Mouse (Mus musculus): Measurements from ENCODE around the gene Fus.
A peak's percentile ranks its signal among the peaks of the same experiment; 100 is the strongest.

Fus gene

GRCm38 (mm10) chr7:127944614-127945013 is 22.6 kb upstream of the Fus start:
- no peak for DNase-seq (ENCODE audit: low read depth, low spot score)

DNA sequence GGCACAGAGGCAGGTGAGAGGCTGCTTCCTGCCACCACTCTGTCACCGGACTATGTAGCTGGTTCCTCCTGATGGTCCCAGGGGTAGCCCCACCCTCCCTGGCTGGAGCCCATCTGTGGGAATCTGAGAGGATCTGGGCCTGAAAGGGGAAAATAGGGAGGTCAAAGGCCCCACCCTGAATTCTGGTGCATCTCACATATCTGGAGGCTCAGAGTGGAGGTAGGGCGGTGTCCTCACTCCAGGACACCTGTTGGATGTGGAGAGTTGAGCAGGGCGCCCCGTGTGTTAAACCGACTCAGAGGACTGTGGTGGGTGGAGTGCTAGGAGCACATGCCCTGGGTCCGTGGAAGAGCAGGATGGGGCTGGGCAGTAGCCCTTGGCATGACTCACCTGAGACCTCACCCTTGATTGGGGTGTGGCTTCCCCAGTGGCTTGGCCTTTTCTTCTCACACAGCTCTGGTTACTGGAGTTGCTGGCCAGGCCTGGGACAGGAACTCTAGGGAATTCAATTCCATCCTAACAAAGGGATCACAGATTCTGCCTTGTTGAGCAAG is 20.7 kb upstream of the Fus start, which contains the start of gene Prss36:
Gene Prss36, minus strand, starts transcription at position 256 of the 554 bp plus-strand sequence.
- DNase-seq (ENCODE audit: low read depth, low spot score) = no peak

DNA sequence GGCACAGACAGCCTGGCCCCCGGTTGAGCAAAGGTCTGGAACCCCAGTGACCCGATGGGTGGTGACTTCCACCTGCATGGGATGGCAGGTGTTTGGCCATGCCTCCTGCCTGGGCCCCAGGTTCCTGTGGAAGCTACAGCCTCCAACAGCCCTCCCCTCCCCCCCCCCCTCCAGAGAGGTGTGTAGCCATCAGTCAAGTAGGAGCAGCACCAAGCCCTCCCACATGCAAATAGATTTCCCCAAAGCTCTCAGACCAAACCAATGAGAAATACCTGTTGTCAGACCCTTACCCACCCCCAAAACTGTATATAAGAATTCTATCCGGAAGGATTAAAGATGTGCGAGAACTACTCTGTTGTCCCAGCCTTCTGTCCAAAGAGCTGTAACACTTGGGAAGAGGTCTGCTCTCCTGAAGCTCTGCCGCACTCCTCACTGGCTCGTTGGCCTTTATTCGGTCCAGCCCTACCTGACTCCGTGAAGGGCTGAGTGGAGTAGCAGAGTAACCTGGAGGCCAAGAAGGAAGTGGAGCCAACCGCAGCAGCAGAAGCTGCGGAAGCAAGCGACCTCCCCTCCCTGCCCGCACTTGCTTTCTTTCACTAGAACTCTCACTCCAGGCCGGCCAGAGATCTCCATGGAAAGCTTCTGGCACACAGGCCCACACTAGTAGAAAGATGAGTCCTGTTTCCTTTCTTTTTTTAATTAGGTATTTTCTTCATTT is 14.2 kb upstream of the Fus start:
- no peak for DNase-seq (ENCODE audit: low read depth, low spot score)

DNA sequence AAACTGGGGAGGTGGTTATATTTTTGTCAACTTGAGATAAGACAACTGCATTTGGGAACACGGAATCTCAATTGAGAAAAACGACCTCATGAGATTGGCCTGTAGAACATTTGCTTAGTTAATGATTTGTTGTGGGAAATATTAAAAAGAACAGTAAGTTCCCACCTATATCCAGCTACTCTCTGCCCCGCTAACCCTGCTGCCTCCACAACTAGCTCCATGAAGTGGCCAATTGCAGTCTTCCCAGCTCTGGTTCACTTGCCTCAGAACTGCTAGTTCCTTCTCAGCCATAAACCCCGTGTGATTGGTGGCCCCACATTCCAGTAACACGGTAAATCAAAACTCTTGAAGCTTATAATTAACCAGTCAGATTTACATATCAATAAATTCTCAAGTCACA is 7.9 kb upstream of the Fus start:
- no peak for DNase-seq (ENCODE audit: low read depth, low spot score)

- DNase-seq (ENCODE audit: low read depth, low spot score) = peak; percentile 6
These were observed 812 bp upstream of the Fus start for GRCm38 (mm10) chr7:127966371-127966918.

- DNase-seq (ENCODE audit: low read depth, low spot score) = peak; percentile 70
These were observed 918 bp downstream of the Fus start for GRCm38 (mm10) chr7:127967922-127968828.

GRCm38 (mm10) chr7:127974413-127974930 is 7.2 kb downstream of the Fus start:
- no peak for DNase-seq (ENCODE audit: low read depth, low spot score)

- no peak for DNase-seq (ENCODE audit: low read depth, low spot score)
These were observed 11.6 kb downstream of the Fus start for GRCm38 (mm10) chr7:127978856-127979255.

DNA sequence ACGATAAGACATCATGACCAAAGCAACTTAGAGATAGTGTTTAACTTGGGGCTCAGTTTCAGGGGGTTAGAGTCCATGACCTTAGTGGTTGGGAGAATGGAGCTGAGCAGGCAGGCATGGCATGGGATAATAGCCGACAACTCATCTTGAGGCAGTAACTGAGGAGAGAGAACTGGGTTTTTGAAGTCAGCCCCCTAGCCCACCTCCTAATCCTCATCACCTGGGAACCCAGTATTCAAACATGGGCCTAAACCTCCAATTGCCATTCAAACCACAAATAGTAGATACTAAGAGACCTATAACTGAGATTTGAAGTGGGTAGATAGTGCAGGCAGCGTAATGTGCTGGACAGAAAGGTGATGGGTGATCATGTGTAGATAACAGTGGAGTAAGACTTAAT is 13.3 kb downstream of the Fus start:
- DNase-seq (ENCODE audit: low read depth, low spot score) = no peak

GRCm38 (mm10) chr7:127988904-127989303 is 21.6 kb downstream of the Fus start:
- no peak for DNase-seq (ENCODE audit: low read depth, low spot score)

DNA sequence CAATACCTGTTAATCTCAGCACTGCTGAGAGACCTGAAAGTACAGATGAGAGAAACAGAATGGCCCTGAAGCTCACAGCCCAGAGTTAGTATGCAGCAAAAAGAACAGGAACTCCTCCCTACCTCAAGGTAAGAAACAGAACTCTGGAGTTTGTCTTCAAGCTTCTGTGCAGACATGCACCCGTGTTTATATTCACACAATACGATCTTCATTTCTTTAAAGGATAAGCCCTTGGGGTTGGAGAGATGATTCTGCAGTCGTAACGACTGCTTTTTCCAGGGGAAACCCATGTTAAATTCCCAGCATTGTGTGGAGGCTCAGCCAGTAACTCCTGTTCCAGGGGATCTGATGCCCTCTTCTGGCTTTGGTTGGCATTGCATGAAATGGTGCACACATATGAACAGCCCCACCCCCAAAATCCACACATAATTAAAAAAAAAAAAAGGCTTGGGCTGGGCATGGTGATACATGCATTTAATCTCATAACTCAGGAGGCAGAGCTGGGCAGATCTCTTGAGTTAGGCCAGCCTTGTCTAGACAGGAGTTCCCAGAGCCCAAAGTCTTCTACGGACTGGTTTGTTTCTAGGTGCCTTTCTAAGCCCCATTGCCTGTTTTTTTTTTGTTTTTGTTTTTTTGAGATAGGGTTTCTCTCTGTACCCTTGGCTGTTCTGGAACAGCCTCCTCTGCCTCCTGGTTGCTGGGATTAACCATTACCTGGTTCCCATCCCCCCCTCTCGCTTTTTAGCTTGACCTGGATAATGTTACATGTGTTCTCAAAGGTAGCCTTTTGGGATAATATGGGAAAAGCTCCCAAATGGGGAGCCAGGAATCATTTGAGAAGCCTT is 24.6 kb downstream of the Fus start:
- DNase-seq (ENCODE audit: low read depth, low spot score) = peak; percentile 37

DNA sequence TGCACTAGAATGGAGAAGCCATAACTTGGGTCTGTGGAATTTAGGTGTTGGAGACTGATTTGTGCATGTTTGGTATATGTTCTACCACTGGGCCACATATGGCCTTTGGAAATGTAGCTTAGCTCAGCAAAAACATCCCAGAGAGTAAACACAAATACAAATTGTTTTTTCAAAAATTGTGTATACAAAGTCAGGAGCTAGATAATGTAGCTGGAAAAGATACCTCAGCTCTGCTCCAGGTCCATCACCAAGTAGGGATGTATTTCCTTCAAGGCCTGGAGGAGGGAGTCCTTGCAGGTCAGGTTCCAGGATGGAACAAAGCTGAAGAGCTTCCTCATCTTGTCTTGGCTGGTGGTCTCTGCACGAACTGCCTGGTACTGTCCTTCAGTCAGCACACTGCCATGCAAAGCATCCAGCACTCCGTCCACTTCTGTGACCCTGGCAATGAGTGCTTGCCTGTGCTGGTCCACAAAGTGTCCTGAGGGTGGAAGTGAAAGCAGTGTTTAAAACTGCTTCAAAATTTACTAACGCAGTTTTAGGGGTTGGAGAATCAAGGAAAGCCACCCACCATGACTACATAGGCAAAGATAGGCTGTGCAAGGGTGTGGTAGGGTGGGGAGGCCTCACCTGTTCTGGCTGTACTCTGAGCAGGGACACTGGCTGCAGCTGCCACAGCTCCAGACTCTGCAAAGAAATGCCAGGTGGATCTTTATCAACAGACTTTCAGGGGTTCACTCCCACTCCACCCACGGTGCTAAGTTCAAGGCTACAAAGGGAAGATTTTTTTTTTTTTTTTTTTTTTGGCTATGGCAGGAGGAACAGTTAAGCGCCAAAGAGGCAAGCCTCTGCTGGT is 25.5 kb downstream of the Fus start:
- DNase-seq (ENCODE audit: low read depth, low spot score) = no peak

- no peak for DNase-seq (ENCODE audit: low read depth, low spot score)
These were observed 26.2 kb downstream of the Fus start, which contains the start of gene Pycard for GRCm38 (mm10) chr7:127993341-127993977. TSS of gene Pycard (minus strand) at chr7:127993867.

DNA sequence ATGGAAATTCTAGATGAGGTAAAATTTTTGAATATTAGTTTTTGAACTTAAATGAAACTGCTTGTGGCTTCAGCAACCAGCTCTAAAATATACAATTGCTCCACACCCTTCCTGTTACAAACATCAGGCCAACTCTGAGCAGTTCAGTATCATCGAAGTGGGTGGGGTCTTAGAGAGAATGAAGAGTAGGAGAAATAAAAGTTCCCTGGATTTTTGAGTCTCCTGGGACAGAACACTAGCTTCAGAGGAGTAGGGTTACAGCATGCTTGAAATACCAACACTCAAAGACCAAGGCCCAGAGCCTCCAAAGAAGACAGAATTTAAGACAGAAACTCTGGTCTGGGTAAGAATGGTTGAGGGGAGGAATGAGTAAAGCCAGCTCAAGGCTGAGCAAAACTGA is 32.2 kb downstream of the Fus start:
- DNase-seq (ENCODE audit: low read depth, low spot score) = no peak

GRCm38 (mm10) chr7:128000068-128000950 is 33.1 kb downstream of the Fus start:
- no peak for DNase-seq (ENCODE audit: low read depth, low spot score)

- DNase-seq (ENCODE audit: low read depth, low spot score) = no peak
These were observed 35.8 kb downstream of the Fus start for GRCm38 (mm10) chr7:128003098-128003497.

DNA sequence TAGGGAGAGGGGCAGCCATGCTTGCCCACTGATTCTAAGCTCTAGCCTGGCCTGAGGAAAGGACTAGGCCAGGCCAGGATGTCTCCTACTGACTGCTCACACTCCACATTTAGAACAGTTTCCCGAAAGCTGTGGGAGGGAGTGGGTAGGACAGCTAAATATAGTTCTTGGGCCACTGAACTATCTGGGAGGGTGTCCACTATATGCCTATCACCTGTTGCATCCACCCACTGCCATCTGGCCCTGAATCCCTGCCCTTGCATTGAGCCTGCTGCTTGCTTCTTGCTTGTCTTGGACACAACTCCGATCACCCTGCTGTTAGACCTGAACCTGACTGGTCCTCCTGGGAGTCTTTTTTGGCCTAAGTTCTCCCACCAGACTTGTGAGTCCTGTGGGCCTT is 36.4 kb downstream of the Fus start, which contains the start of gene Trim72:
Gene Trim72, plus strand, starts transcription at position 262 of the 400 bp plus-strand sequence.
- DNase-seq (ENCODE audit: low read depth, low spot score) = no peak

DNA sequence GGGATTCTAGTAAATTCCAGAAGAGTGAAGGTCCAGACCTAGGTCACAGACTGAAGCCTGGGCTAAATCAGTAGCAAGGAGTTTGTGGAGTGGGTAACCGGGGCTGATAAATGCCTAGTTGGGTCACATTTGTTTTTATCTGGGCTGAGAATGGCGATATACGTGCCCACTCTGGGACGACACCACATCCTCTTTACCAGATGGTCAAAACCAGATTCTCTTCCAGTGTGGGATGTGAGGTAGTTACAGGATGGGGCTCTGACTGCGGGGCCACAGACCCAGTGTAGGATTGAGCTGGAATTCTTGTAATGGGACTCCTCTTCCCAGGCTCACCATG is 36.9 kb downstream of the Fus start:
- DNase-seq (ENCODE audit: low read depth, low spot score) = no peak
